Comparison of ENCODE assay signal across 16 mouse cellular contexts in genomic region chr3:121906623-121907022, GRCm38 (mm10). TPM values are rescaled to one million over a fixed set of nuclear protein-coding genes. Genes with fewer than 3 reads are reported as not detected.
A peak's percentile ranks its signal among the peaks of the same experiment; 100 is the strongest.
DNase-seq lines count a peak whose midpoint lies in the region; ATAC-seq and TF ChIP-seq lines count a peak whose summit lies in the region.
"Had no signal": no experiment of that assay in that cellular context is flagged by ENCODE, and none has a peak within 500 bp of the region (broad histone marks: within the 10 kb centered on the region; RNA-seq: fewer than 3 reads in every experiment).

No protein-coding gene starts in this region.

- no peak for ATAC-seq in embryonic facial prominence, embryonic 15.5 days (ENCODE audit: insufficient number of reproducible peaks, low FRiP score, low TSS enrichment, low read depth)
- ATAC-seq in liver, embryonic 15.5 days (ENCODE audit: insufficient read depth): peak; percentile 35; the same call in 1 of the 2 replicates
- ATAC-seq: midbrain, embryonic 16.5 days had no signal

- no peak for TF ChIP-seq CTCF in layer of hippocampus, adult 2 months (conservative IDR thresholded peaks at IDR 0.05)

- 38% methylated on average over 8 of the region's 8 CpGs for WGBS in embryonic facial prominence, embryonic 15.5 days
- 39% methylated on average over 8 of the region's 8 CpGs for WGBS in liver, embryonic 15.5 days (ENCODE audit: insufficient replicate concordance)

- no peaks in the 10 kb centered on the region for H3K27me3 ChIP-seq in embryonic facial prominence, embryonic 15.5 days
- H3K27me3 ChIP-seq in liver, embryonic 15.5 days: no peaks in the 10 kb centered on the region
- H3K27me3 ChIP-seq: hindbrain, embryonic 12.5 days; limb, embryonic 12.5 days had no signal

- H3K27ac ChIP-seq in layer of hippocampus, adult 2 months: peak overlapping the region; percentile 10; the same call in 1 of the 2 replicates
- H3K27ac ChIP-seq in embryonic facial prominence, embryonic 15.5 days (replicated peaks): 0 out of 2 replicates have a peak overlapping the region, but pooled peaks have one; percentile 17
- H3K27ac ChIP-seq in liver, embryonic 15.5 days (replicated peaks): no peak overlapping the region
- H3K27ac ChIP-seq: hindbrain, embryonic 12.5 days; left cerebral cortex, adult 2 months; limb, embryonic 12.5 days had no signal

- no peaks in the 10 kb centered on the region for H3K36me3 ChIP-seq in embryonic facial prominence, embryonic 15.5 days
- H3K36me3 ChIP-seq in liver, embryonic 15.5 days (replicated peaks): no peaks in the 10 kb centered on the region
- H3K36me3 ChIP-seq: G1E; hindbrain, embryonic 12.5 days; limb, embryonic 12.5 days had no signal

- H3K4me1 ChIP-seq in embryonic facial prominence, embryonic 15.5 days: peaks cover 15% of the 10 kb centered on the region; the same call in 1 of the 2 replicates
- peaks cover 16% of the 10 kb centered on the region for H3K4me1 ChIP-seq in liver, embryonic 15.5 days (replicated peaks)
- H3K4me1 ChIP-seq: hindbrain, embryonic 12.5 days had no signal

- H3K9me3 ChIP-seq in embryonic facial prominence, embryonic 15.5 days (replicated peaks): no peaks in the 10 kb centered on the region
- no peaks in the 10 kb centered on the region for H3K9me3 ChIP-seq in liver, embryonic 15.5 days (replicated peaks)
- H3K9me3 ChIP-seq: G1E; hindbrain, embryonic 12.5 days; limb, embryonic 12.5 days had no signal

- H3K9ac ChIP-seq in embryonic facial prominence, embryonic 15.5 days: no peak overlapping the region
- no peak overlapping the region for H3K9ac ChIP-seq in liver, embryonic 15.5 days
- H3K9ac ChIP-seq: hindbrain, embryonic 12.5 days; limb, embryonic 12.5 days had no signal

- intact Hi-C loops in heart, postnatal 14 days (cut with DNase I): no loop called here

- DNase-seq in heart, adult 11 months: peak; percentile 94
- DNase-seq in heart, postnatal 14 days: no peak
- DNase-seq in layer of hippocampus, adult 2 months (ENCODE audit: low spot score in 2 of 2): no peak
- DNase-seq in layer of hippocampus, postnatal 36 days: no peak
- DNase-seq in T-cell, adult 2 months (ENCODE audit: low spot score): no peak
- DNase-seq in kidney, postnatal 25 days: no peak
- DNase-seq: cerebellum, adult 11 months; gastrocnemius, postnatal 25 days; kidney, adult 11 months had no signal

- no peak overlapping the region for H3K4me3 ChIP-seq in layer of hippocampus, adult 2 months
- no peak overlapping the region for H3K4me3 ChIP-seq in embryonic facial prominence, embryonic 15.5 days (replicated peaks)
- no peak overlapping the region for H3K4me3 ChIP-seq in liver, embryonic 15.5 days (replicated peaks)
- H3K4me3 ChIP-seq: hindbrain, embryonic 12.5 days; left cerebral cortex, adult 2 months; limb, embryonic 12.5 days had no signal

- H3K4me2 ChIP-seq in embryonic facial prominence, embryonic 15.5 days (replicated peaks): no peak overlapping the region
- no peak overlapping the region for H3K4me2 ChIP-seq in liver, embryonic 15.5 days
- H3K4me2 ChIP-seq: hindbrain, embryonic 12.5 days; limb, embryonic 12.5 days had no signal

RNA-seq across cellular contexts. Expression of gene Arhgap29, which starts 45.7 kb away (rescaled TPM):
- 10 to 100 TPM; 71.1 to 72.6 TPM for total RNA-seq in heart, postnatal 14 days (2021)
- total RNA-seq in layer of hippocampus, adult 2 months (2021): 10 to 100 TPM; 14.0 to 16.9 TPM
- total RNA-seq in layer of hippocampus, postnatal 36 days (2021): 10 to 100 TPM; 15.7 to 17.6 TPM
- polyA plus RNA-seq in embryonic facial prominence, embryonic 15.5 days (2015; fragmentation: Nextera tagmentation; extraction: Ambion mirVana): 45.1 and 47.8 TPM in 2 replicates
- polyA plus RNA-seq in liver, embryonic 15.5 days (2015; fragmentation: Nextera tagmentation; extraction: Ambion mirVana): 5.4 and 5.5 TPM in 2 replicates
